Mouse (Mus musculus): ENCODE measurements around the gene Pde3b. TPM values are rescaled to one million over a fixed set of nuclear protein-coding genes. Genes with fewer than 3 reads are reported as not detected.
A peak's percentile ranks its signal among the peaks of the same experiment; 100 is the strongest.
"Not testable (repeated sequence)": the region's sequence is repeated elsewhere in the genome, so short reads cannot be mapped to it uniquely, and the experiment has no call there.

Gene Pde3b
- total RNA-seq, 2 experiments from 2014 or later: 8.3 to 8.9 TPM

- Histone ChIP-seq H3K4me3 (no peak overlapping the region), H3K27ac (no peak overlapping the region)
- TF ChIP-seq CTCF (conservative IDR thresholded peaks at IDR 0.05): no peak
- DNase-seq (ENCODE audit: low spot score in 2 of 2): no peak
Measured at GRCm38 (mm10) chr7:114492540-114492939, 77.5 kb downstream of the Pde3b start.

GRCm38 (mm10) chr7:114494033-114494432 is 79.0 kb downstream of the Pde3b start:
- no peak for DNase-seq (ENCODE audit: low spot score in 2 of 2)
- Histone ChIP-seq H3K27ac (no peak overlapping the region), H3K4me3 (no peak overlapping the region)
- peak; percentile 56 for TF ChIP-seq CTCF (conservative IDR thresholded peaks at IDR 0.05)

DNA sequence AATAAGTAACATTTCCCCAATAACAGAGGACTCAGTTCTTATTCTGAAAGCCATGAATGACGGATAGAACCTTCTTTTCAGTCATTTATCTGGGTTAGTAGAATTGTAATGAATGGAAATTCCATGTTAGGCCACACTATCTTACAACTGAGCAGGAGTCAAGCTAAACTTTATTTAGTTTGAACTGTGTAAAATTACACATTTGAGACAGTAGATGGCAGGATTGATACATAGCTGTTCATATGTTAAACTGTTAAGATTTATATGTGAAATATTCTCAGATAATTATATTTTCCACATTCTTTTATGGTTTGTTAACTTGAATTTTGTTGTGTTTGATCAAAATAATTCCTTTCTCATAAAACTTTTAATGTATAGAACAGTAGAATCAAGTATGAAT is 84.2 kb downstream of the Pde3b start:
- peak; percentile 80 for TF ChIP-seq CTCF (conservative IDR thresholded peaks at IDR 0.05)
- DNase-seq (ENCODE audit: low spot score in 2 of 2): no peak
- no peak overlapping the region for H3K27ac ChIP-seq
- no peak overlapping the region for H3K4me3 ChIP-seq

- Histone ChIP-seq H3K4me3 (no peak overlapping the region), H3K27ac (no peak overlapping the region)
- DNase-seq (ENCODE audit: low spot score in 2 of 2): no peak
- TF ChIP-seq CTCF (conservative IDR thresholded peaks at IDR 0.05): no peak
Measured at GRCm38 (mm10) chr7:114508879-114509278, 93.8 kb downstream of the Pde3b start.

DNA sequence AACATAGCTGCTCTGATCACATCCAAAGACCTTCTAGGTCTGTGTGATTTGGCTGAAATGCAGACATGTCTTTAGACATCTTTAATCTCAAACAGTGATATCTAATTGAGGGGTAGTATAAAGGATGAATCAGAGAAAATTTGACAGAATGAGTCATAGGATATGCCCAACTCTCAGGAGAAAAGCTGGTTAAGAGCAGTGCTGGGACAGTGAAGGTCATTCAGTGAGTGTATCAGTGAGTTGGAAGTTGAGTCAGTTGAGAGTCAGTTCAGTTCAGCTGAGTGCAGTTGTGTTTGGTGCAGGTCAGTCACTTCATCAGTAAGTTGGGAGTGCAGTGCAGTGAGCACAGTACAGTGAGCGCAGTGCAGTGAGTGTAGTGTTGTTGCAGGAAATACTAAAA is 105.0 kb downstream of the Pde3b start:
- Histone ChIP-seq H3K27ac (no peak overlapping the region), H3K4me3 (no peak overlapping the region)
- TF ChIP-seq CTCF (conservative IDR thresholded peaks at IDR 0.05): no peak
- DNase-seq (ENCODE audit: low spot score in 2 of 2): no peak

- no peak for TF ChIP-seq CTCF (conservative IDR thresholded peaks at IDR 0.05)
- Histone ChIP-seq H3K4me3 (no peak overlapping the region), H3K27ac (no peak overlapping the region)
- no peak for DNase-seq (ENCODE audit: low spot score in 2 of 2)
Measured at GRCm38 (mm10) chr7:114526245-114526644, 111.2 kb downstream of the Pde3b start.

- TF ChIP-seq CTCF (conservative IDR thresholded peaks at IDR 0.05): no peak
- no peak overlapping the region for H3K27ac ChIP-seq
- DNase-seq (ENCODE audit: low spot score in 2 of 2): no peak
- H3K4me3 ChIP-seq: no peak overlapping the region
Measured at GRCm38 (mm10) chr7:114536179-114536578, 121.1 kb downstream of the Pde3b start.

DNA sequence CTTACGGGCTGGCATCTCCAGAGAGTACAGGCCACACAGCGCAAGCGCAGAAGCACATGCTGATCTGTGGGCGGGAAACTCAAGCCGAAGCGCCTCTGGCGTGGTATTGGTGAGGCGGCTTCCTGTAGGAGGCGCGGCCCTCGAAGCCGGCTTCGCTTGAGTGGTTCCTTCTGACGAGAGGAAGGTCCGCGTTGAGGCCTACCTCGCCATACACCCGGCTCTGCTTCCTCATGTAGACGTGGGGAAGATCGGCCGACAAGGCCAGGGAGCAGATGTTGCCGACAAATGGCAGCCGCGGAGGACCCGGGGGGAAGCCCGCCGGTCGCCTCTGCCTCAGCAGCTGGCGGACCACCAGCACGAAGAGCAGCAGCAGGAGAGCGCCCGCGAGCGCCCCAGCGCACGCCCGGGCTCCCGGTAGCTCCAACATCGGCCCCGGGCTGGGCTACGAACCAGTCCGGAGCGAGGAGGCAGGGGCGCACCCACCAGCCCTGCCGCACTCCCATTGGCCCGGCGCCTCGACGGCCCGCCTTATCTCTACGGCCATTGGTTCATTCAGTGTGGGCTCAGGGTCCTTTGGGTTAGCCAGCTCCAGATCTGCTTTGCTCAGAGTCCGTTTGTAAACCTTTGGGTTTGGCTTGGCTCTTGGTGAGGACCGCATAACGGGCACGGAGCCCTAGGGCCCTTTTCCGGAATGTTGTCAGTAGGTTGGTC is 147.6 kb downstream of the Pde3b start, which contains the start of gene Cyp2r1:
Gene Cyp2r1 (minus strand): TSS at position 442 of the 711 bp plus-strand sequence.
- Histone ChIP-seq H3K27ac (peak within 1 kb of the TSS; percentile 69), H3K4me3 (peak within 1 kb of the TSS; percentile 73)
- peak; percentile 81 to 84 for DNase-seq (ENCODE audit: low spot score in 2 of 2)
- peak; percentile 61 for TF ChIP-seq CTCF (conservative IDR thresholded peaks at IDR 0.05)

- DNase-seq (ENCODE audit: low spot score in 2 of 2); H3K27ac ChIP-seq; H3K4me3 ChIP-seq: not testable (repeated sequence)
Measured at GRCm38 (mm10) chr7:114573866-114574265, 158.8 kb downstream of the Pde3b start.

GRCm38 (mm10) chr7:114576931-114577330 is 161.8 kb downstream of the Pde3b start:
- no peak for TF ChIP-seq CTCF (conservative IDR thresholded peaks at IDR 0.05)

GRCm38 (mm10) chr7:114577665-114578064 is 162.6 kb downstream of the Pde3b start:
- H3K27ac ChIP-seq: no peak overlapping the region
- TF ChIP-seq CTCF (conservative IDR thresholded peaks at IDR 0.05): no peak
- no peak for DNase-seq (ENCODE audit: low spot score in 2 of 2)
- no peak overlapping the region for H3K4me3 ChIP-seq

More at GRCm38 (mm10) chr7:114576931-114577330, 161.8 kb downstream of the Pde3b start:
- no peak for DNase-seq (ENCODE audit: low spot score in 2 of 2)
- Histone ChIP-seq H3K27ac (no peak overlapping the region), H3K4me3 (no peak overlapping the region)

- H3K4me3 ChIP-seq: no peak overlapping the region
- peak; percentile 34 to 69 for DNase-seq (ENCODE audit: low spot score in 2 of 2)
- H3K27ac ChIP-seq: no peak overlapping the region
- TF ChIP-seq CTCF (conservative IDR thresholded peaks at IDR 0.05): peak; percentile 90
Measured at GRCm38 (mm10) chr7:114580426-114580825, 165.3 kb downstream of the Pde3b start.

DNA sequence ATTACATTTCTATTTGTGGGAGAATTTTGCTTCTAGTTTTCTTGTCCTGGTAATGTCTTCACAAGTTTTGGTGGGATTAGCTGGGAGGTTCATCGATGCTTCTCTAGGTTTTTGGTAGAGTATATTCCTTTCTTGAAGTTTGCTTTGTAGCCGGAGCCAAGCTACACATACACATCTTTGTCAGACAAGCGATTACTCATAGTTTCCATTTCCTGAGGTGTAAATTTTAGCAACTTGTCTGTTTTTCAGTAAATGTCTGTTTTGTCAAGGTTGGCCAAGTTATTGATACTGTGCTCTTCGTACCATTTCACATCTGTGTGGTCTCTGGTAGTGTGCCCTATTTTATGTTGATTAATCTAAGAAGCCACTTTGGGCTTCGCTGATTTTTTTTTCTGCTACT is 166.1 kb downstream of the Pde3b start:
- no peak for DNase-seq (ENCODE audit: low spot score in 2 of 2)
- TF ChIP-seq CTCF (conservative IDR thresholded peaks at IDR 0.05): no peak
- Histone ChIP-seq H3K27ac (no peak overlapping the region), H3K4me3 (no peak overlapping the region)

DNA sequence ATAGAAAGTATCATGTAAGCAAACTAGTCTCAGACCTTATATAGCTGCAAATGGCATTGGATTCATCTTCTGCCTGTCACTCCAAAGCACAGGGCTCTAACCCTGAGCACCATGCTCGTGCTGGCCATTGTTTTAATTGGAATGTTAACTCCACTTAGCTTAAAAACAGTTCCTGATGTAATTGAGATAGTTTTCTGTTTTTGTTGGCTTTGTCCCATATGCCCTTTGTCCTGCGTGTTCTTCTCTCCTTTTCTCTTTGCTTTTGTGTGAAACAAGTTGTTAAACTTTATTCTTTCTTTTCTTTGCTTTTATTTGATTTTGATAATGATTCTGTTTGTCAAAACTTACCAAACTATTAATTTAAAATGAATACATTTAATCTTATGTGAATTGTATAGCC is 167.4 kb downstream of the Pde3b start:
- Histone ChIP-seq H3K27ac (no peak overlapping the region), H3K4me3 (no peak overlapping the region)
- TF ChIP-seq CTCF (conservative IDR thresholded peaks at IDR 0.05): no peak
- DNase-seq (ENCODE audit: low spot score in 2 of 2): no peak

Other genes with a start within 250 kb of the Pde3b start
- gene Copb1, start 160.6 kb upstream of the Pde3b start, total RNA-seq (2021): 10 to 100 TPM; 60.7 to 61.2 TPM
- 100 to 1,000 TPM; 110 to 117 TPM for gene Psma1, start 139.2 kb upstream of the Pde3b start, total RNA-seq (2021)
- 1 to 10 TPM; 2.0 to 2.2 TPM for gene Cyp2r1, start 147.7 kb downstream of the Pde3b start, total RNA-seq (2021)
- 1 to 10 TPM; 1.0 to 1.2 TPM for gene Calca, start 221.1 kb downstream of the Pde3b start, total RNA-seq (2021)

All from layer of hippocampus, adult 2 months (tissue).